Mouse (Mus musculus) stomach, embryonic 16.5 days (tissue): Measurements from ENCODE around the gene Ugt1a9. TPM values are rescaled to one million over a fixed set of nuclear protein-coding genes. Genes with fewer than 3 reads are reported as not detected.

Experiments
- ATAC-seq: fragments of 200-750 bp; cut with Nextera tagmentation; 2 replicates; pipeline ENCODE4 v1.8.0; 2017; ENCODE audit warnings: moderate number of reproducible peaks, moderate TSS enrichment; ENCODE audit not compliant: insufficient read depth, low FRiP score
- H3K27ac ChIP-seq: fragments of 300-500 bp; sonication (generic); 2 replicates; pipeline ENCODE4 v1.5.1; 2014; ENCODE audit warnings: low read length
- H3K27me3 ChIP-seq: fragments of 300-500 bp; sonication (generic); 2 replicates; pipeline ENCODE4 v1.6.1; 2014; ENCODE audit warnings: low read length, control low read depth, mixed read lengths; ENCODE audit not compliant: control insufficient read depth, insufficient read depth
- H3K36me3 ChIP-seq: fragments of 300-500 bp; sonication (generic); 2 replicates; pipeline ENCODE4 v1.6.1; 2014; ENCODE audit warnings: low read length; ENCODE audit not compliant: control insufficient read depth, insufficient read depth
- H3K4me1 ChIP-seq: fragments of 300-500 bp; sonication (generic); 2 replicates; pipeline ENCODE4 v1.6.1; 2014; ENCODE audit warnings: low read length, control low read depth, mixed read lengths; ENCODE audit not compliant: control insufficient read depth, insufficient read depth
- H3K4me2 ChIP-seq: fragments of 300-500 bp; sonication (generic); 2 replicates; pipeline ENCODE4 v1.6.1; 2014; ENCODE audit warnings: low read depth, low read length, mixed read lengths
- H3K4me3 ChIP-seq: fragments of 300-500 bp; sonication (generic); replicated peaks from 2 replicates; pipeline ENCODE4 v1.5.1; 2014; ENCODE audit warnings: mild to moderate bottlenecking, low read length
- H3K9ac ChIP-seq: fragments of 300-500 bp; sonication (generic); 2 replicates; pipeline ENCODE4 v1.6.1; 2014; ENCODE audit warnings: low read length
- H3K9me3 ChIP-seq: fragments of 300-500 bp; sonication (generic); replicated peaks from 2 replicates; pipeline ENCODE4 v1.6.1; 2016; ENCODE audit warnings: low read length, control low read depth; ENCODE audit not compliant: control insufficient read depth
- WGBS: fragments of 180-500 bp; shearing (Covaris S2); extraction: QIAGEN DNeasy Blood & Tissue Kit; methylation state at CpG from one replicate; pipeline ENCODE4 v1.1.7; 2014; 5-methylcytosine and 5-hydroxymethylcytosine counted together
- polyA plus RNA-seq: library from polyadenylated mRNA; unstranded; fragments of >200 nt; fragmentation: Nextera tagmentation; extraction: Ambion mirVana; gene quantifications from 2 replicates; pipeline ENCODE4 v1.2.1, GENCODE M21; 2015

Gene Ugt1a9
- polyA plus RNA-seq, 1 experiment from 2014 or later, result 2.9 TPM

DNA sequence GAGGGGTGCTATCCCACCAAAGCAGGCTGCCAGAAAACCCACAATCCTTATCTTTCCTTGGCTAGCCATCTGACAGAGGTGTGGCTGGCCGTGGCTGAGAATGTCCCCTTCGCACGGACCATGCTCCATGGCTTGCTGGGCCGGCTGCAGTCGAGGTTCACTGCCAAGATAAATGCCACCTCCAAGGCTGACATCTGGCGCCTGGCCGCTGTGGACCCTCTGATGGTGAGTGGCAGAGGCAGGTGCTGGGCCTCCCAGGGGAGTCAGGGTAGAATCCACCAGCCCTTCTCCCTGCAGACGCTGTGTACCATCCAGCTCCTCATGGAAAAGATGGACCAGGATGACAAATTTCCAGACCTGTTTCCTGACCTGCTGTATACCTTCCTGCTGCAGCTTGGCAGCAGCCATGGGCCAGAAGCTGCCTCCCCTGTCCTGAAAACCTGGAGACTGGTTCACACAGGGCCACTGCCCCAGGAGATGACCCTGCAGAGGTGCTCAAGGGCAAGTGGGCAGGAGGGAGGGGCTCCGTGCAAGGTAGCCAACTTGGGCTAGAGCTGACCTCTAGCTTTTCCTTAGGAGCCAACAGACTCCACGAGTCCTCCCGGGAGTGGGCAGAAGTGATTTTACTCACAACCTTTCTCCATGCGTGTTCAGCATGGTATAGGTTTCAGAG is 184.3 kb downstream of the Ugt1a9 start:
- H3K4me3 ChIP-seq, result no peak overlapping the region
- 85% methylated on average over 12 of the region's 12 CpGs for WGBS
- no peak overlapping the region for H3K9ac ChIP-seq
- no peak overlapping the region for H3K27ac ChIP-seq
- no peak overlapping the region for H3K4me2 ChIP-seq
- peaks cover 6% of the 10 kb centered on the region; the same call in 1 of the 2 replicates for H3K4me1 ChIP-seq
- no peaks in the 10 kb centered on the region for H3K27me3 ChIP-seq
- peak; percentile 0; the same call in 1 of the 2 replicates for ATAC-seq
- H3K36me3 ChIP-seq, result peaks cover 5% of the 10 kb centered on the region; the same call in 1 of the 2 replicates
- H3K9me3 ChIP-seq, result peaks cover 23% of the 10 kb centered on the region

DNA sequence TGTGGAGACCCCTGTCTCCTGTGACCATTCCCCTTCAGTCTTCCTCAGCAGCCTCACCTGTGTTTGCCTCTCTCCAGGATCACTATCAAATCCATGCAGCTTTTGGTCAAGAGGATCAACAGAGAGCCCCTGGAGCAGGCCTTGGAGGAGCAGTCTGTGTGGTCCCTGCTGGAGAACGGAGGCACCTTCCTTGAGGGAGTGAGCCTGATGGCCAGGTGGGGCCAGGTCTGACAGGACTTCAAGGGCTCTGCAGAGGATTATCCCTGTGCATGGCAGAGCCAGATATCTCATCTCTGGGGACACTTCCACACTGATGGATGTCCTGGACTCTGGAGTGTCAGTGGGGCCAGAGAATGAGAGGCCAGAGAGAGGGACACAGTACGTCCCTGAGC is 184.9 kb downstream of the Ugt1a9 start:
- H3K27me3 ChIP-seq, result no peaks in the 10 kb centered on the region
- peaks cover 8% of the 10 kb centered on the region; the same call in 1 of the 2 replicates for H3K36me3 ChIP-seq
- no peak overlapping the region for H3K9ac ChIP-seq
- peaks cover 18% of the 10 kb centered on the region for H3K9me3 ChIP-seq
- no peak overlapping the region for H3K4me3 ChIP-seq
- H3K27ac ChIP-seq, result no peak overlapping the region
- no peak overlapping the region for H3K4me2 ChIP-seq
- H3K4me1 ChIP-seq, result peaks cover 9% of the 10 kb centered on the region; the same call in 1 of the 2 replicates
- ATAC-seq, result 0 out of 2 replicates have a peak, but pooled peaks have one; percentile 0
- WGBS, result 48% methylated on average over 2 of the region's 2 CpGs

DNA sequence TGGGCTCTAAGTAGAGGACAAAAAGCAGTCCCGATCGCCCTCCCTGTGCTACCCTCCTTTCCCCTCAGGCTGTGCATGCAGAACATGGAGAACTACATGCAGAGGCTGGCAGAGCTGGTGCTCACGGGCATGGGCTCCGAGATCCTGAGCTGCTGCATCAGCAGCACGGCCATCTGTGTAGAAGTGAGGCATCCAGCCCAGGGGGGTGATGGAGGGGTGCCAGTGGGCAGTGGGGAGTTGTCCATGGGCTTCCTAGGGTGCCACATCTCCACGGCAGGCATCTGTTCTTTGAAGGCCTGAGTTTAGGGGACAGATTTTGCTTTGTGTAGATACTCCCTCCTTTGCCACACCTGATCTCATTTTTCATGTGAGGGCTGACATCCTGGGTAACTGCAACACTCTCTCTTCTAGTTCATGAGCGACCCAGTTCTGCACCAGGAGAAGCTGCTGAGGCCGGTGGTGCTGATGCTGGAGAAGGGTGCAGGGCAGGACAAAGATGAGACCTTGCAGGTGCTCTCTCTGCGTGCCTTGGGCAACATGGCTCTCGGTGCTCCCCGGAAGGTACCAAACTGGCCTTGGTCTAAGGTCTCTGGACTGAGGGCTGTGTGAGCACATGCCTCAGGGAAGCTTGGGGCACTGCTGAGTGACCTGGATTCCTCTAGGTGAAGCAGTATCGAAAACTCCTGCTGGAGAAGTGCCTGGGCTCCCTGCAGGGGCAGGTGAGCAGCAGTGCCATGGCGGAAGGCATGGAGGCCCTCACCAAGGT is 185.6 kb downstream of the Ugt1a9 start:
- ATAC-seq, result no peak
- WGBS, result 79% methylated on average over 13 of the region's 13 CpGs
- Histone ChIP-seq H3K9ac (no peak overlapping the region), H3K27ac (no peak overlapping the region), H3K4me3 (no peak overlapping the region), H3K4me1 (peaks cover 9% of the 10 kb centered on the region; the same call in 1 of the 2 replicates), H3K9me3 (peaks cover 11% of the 10 kb centered on the region), H3K27me3 (no peaks in the 10 kb centered on the region), H3K4me2 (no peak overlapping the region), H3K36me3 (peaks cover 11% of the 10 kb centered on the region; the same call in 1 of the 2 replicates)

DNA sequence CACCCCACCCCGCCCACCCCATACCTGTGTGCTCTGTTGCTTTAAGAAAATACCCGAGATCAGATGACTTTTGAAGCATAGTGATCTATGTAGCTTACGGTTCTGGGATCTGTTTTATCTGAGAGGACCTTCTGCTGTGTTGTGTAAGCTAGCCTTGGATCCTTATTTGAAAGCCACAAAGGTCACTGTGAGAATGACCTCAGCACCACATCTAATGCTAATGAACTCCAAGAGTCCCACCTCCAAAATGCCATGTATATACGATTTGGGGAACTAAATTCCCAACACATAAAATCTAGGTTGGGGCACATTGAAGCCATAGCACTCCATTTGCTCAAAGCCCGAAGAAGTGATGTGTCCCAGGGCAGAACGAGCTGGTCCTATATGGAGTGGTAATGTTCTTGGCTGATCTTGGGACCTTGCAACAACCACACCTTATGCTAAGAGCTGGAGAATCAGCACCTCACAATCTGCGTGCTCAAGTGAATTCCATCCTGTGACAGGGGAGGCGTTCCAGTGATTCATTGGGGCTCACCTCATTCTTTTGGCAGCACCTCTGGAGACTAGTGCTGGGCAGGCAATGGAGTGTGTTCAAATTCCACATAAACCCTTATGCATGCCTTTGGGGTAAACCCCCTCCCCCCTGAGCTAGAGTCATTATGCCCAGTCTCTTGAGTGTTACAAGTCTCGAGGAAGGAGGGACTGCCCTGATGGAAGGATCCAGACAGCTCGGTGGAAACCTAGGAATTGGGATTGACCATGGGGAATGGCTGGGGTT is 186.5 kb downstream of the Ugt1a9 start:
- no peak overlapping the region for H3K9ac ChIP-seq
- H3K9me3 ChIP-seq, result peaks cover 9% of the 10 kb centered on the region
- no peak overlapping the region for H3K4me2 ChIP-seq
- H3K27me3 ChIP-seq, result no peaks in the 10 kb centered on the region
- ATAC-seq, result no peak
- H3K4me1 ChIP-seq, result peaks cover 13% of the 10 kb centered on the region; the same call in 1 of the 2 replicates
- peaks cover 20% of the 10 kb centered on the region for H3K36me3 ChIP-seq
- 74% methylated on average over 10 of the region's 10 CpGs for WGBS
- H3K4me3 ChIP-seq, result no peak overlapping the region
- no peak overlapping the region for H3K27ac ChIP-seq

DNA sequence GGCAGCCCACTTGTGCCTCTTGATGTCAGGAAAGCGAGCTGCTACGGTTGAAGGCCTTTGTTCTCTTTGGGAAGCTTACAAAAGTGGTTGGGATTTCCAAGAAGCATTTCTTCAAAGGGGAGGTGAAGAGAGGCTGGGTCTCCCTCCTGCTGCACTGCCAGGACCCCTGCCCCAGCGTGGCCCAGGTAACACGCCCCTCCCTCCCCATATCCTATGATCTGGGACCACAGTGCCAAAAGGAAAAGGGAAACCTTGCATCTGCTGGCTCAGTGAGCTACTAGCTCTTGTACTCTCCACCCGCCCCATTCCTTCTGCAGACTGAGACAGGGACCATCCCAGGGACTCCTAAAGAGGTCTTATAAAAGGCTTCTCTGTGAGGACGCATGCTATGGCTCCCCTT is 187.1 kb downstream of the Ugt1a9 start:
- Histone ChIP-seq H3K27ac (no peak overlapping the region), H3K27me3 (no peaks in the 10 kb centered on the region), H3K9ac (no peak overlapping the region), H3K9me3 (0 out of 2 replicates have a peak, but pooled peaks cover 5% of the 10 kb centered on the region), H3K4me1 (peaks cover 18% of the 10 kb centered on the region), H3K4me3 (no peak overlapping the region), H3K4me2 (no peak overlapping the region), H3K36me3 (peaks cover 26% of the 10 kb centered on the region)
- no peak for ATAC-seq
- WGBS, result 79% methylated on average over 6 of the region's 6 CpGs

DNA sequence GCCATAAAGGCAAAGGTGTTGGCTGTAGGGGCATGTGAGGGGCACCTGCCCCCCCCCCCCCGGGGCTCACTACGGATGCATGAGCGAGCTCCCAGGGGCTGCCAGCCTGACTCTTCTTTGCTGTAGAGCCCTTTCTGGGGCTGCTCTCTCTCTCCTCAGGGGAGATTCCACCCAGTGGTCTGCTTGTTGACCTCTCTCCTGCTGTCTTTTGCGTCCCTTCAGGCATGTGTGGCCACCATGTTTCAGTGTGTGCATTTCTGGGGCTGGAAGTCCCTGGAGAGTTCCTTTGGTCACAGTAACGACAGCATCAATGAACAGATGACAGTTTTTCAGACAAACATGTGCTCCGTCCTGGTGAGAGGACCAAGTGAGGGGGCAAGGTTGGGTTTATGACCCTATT is 187.8 kb downstream of the Ugt1a9 start:
- H3K4me2 ChIP-seq, result no peak overlapping the region
- H3K9ac ChIP-seq, result no peak overlapping the region
- WGBS, result 69% methylated on average over 6 of the region's 6 CpGs
- 0 out of 2 replicates have a peak, but pooled peaks cover 5% of the 10 kb centered on the region for H3K9me3 ChIP-seq
- no peaks in the 10 kb centered on the region for H3K27me3 ChIP-seq
- no peak overlapping the region for H3K27ac ChIP-seq
- no peak for ATAC-seq
- H3K4me3 ChIP-seq, result no peak overlapping the region
- H3K36me3 ChIP-seq, result peaks cover 32% of the 10 kb centered on the region
- H3K4me1 ChIP-seq, result peaks cover 18% of the 10 kb centered on the region

DNA sequence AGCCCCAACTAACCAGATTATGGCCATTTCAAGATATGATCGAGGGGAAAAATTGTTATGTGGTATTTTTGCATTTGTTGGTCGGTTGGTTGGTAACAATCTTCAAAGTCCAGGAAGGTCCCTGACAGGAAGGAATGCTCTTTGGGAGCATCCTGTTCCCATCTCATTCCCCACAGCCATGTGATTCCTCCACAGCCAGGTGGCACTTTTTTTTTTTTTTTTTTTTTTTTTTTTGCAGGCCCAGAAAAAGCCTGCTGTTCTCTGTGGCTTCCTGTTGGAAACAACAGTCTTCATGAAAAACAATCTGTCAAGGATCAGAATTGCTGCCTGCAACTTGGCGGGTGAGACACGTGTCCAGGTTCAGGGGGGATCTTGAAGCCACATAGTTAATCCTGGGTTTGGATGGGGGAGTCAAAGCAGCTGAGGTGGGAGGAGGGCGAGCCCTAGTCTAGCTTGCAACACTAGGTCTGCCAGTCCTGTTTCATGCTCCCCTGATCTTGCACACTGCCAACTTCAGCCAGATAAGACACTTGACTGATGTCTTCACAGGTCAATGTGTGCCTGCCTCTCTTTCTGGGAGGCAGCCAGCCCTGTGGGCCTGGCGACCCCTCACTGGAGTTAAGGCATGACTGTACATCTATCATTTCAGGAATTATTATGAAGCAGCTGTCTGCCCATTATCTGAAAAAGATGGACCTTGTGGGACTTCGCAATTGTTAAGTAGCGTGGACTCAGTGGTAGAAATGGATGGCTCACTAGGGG is 188.5 kb downstream of the Ugt1a9 start:
- no peak overlapping the region for H3K9ac ChIP-seq
- no peak overlapping the region for H3K4me2 ChIP-seq
- ATAC-seq, result 0 out of 2 replicates have a peak, but pooled peaks have one; percentile 0
- WGBS, result 62% methylated on average over 8 of the region's 8 CpGs
- H3K4me1 ChIP-seq, result peaks cover 18% of the 10 kb centered on the region
- no peak overlapping the region for H3K4me3 ChIP-seq
- H3K27ac ChIP-seq, result peak overlapping the region; percentile 3; the same call in 1 of the 2 replicates
- no peaks in the 10 kb centered on the region for H3K27me3 ChIP-seq
- 0 out of 2 replicates have a peak, but pooled peaks cover 5% of the 10 kb centered on the region for H3K9me3 ChIP-seq
- H3K36me3 ChIP-seq, result peaks cover 39% of the 10 kb centered on the region

DNA sequence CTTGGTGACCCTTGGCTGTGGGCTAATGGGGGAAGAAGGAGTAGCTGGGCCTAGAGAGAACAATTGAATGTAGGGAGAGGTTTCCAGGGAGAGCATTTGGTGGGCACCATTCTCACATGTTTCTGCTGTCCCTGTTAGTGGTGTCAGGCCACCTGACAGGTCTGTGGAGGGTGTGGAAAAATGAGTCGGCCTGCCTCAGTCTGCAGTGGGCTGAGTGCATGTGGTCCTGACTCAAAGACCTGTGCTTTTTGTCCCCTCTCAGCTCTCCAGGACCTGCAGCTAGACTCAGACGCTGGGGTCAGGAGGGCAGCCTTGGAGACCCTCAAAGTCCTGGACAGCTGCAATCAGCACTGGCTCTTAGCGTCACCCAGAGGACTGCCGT is 189.0 kb downstream of the Ugt1a9 start:
- Histone ChIP-seq H3K27me3 (no peaks in the 10 kb centered on the region), H3K4me3 (no peak overlapping the region), H3K27ac (peak overlapping the region; percentile 3; the same call in 1 of the 2 replicates), H3K9ac (no peak overlapping the region), H3K9me3 (0 out of 2 replicates have a peak, but pooled peaks cover 3% of the 10 kb centered on the region), H3K4me1 (peaks cover 18% of the 10 kb centered on the region), H3K4me2 (no peak overlapping the region), H3K36me3 (peaks cover 45% of the 10 kb centered on the region)
- ATAC-seq, result no peak
- 67% methylated on average over 4 of the region's 4 CpGs for WGBS
